Mouse (Mus musculus) liver, adult 2 months (tissue): ENCODE data around the gene Krt87. TPM values are rescaled to one million over a fixed set of nuclear protein-coding genes. Genes with fewer than 3 reads are reported as not detected.

ENCODE experiments used
- DNase-seq: peaks from one replicate; pipeline ENCODE4 v3.0.0-alpha.2; 2011; ENCODE audit warnings: low read depth, low spot score; ENCODE audit errors: extremely low read depth
- H3K27ac ChIP-seq: fragments of 200-500 bp; replicated peaks from 2 replicates; pipeline ENCODE4 v1.5.1; 2012; ENCODE audit warnings: low read depth, mild to moderate bottlenecking, control low read depth, inconsistent platforms, low read length; ENCODE audit not compliant: insufficient read depth
- H3K27me3 ChIP-seq: fragments of 200-500 bp; 2 replicates; pipeline ENCODE4 v1.6.1; 2012; ENCODE audit warnings: mild to moderate bottlenecking, moderate library complexity, low read length, inconsistent platforms; ENCODE audit not compliant: control insufficient read depth, insufficient read depth
- H3K36me3 ChIP-seq: fragments of 200-500 bp; 2 replicates; pipeline ENCODE4 v1.6.1; 2012; ENCODE audit warnings: low read length, inconsistent platforms; ENCODE audit not compliant: control insufficient read depth, insufficient read depth
- H3K4me1 ChIP-seq: fragments of 200-500 bp; 2 replicates; pipeline ENCODE4 v1.6.1; 2011; ENCODE audit warnings: low read length; ENCODE audit not compliant: control insufficient read depth, insufficient read depth
- H3K4me3 ChIP-seq: fragments of 200-500 bp; 2 replicates; pipeline ENCODE4 v1.5.1; 2011; ENCODE audit warnings: low read depth, mild to moderate bottlenecking, control low read depth, low read length, moderate library complexity; ENCODE audit not compliant: insufficient read depth
- H3K79me2 ChIP-seq: fragments of 200-500 bp; 2 replicates; pipeline ENCODE4 v1.6.1; 2012; ENCODE audit warnings: inconsistent platforms, mild to moderate bottlenecking, low read length, moderate library complexity; ENCODE audit not compliant: control insufficient read depth, insufficient read depth
- H3K9ac ChIP-seq: fragments of 200-500 bp; 2 replicates; pipeline ENCODE4 v1.6.1; 2012; ENCODE audit warnings: low read depth, mild to moderate bottlenecking, control low read depth, inconsistent platforms, low read length
- CTCF ChIP-seq: fragments of 200-500 bp; IDR thresholded peaks from 2 replicates; pipeline ENCODE4 v1.5.1; 2011; ENCODE audit warnings: low read depth, low read length, control low read depth
- POLR2A ChIP-seq: fragments of 200-500 bp; IDR thresholded peaks from 2 replicates; pipeline ENCODE4 v1.6.1; 2011; ENCODE audit warnings: low read length, control low read depth; ENCODE audit not compliant: insufficient read depth; ENCODE audit errors: extremely low read depth
- WGBS: fragments of 180-500 bp; shearing (Covaris S2); methylation state at CpG from one replicate; pipeline ENCODE4 v1.1.7; 2018; 5-methylcytosine and 5-hydroxymethylcytosine counted together
- polyA plus RNA-seq: library from polyadenylated mRNA; depleted of rRNA; stranded (reverse); fragments of >200 nt; gene quantifications from 2 replicates; pipeline ENCODE4 v1.2.3, GENCODE M21; 2012
- total RNA-seq: library from RNA; depleted of rRNA; stranded (reverse); fragments of >200 nt; gene quantifications from 2 replicates; pipeline ENCODE4 v1.2.3, GENCODE M21; 2014

Krt87 gene
- total and polyA plus RNA-seq, 2 experiments, result not detected

DNA sequence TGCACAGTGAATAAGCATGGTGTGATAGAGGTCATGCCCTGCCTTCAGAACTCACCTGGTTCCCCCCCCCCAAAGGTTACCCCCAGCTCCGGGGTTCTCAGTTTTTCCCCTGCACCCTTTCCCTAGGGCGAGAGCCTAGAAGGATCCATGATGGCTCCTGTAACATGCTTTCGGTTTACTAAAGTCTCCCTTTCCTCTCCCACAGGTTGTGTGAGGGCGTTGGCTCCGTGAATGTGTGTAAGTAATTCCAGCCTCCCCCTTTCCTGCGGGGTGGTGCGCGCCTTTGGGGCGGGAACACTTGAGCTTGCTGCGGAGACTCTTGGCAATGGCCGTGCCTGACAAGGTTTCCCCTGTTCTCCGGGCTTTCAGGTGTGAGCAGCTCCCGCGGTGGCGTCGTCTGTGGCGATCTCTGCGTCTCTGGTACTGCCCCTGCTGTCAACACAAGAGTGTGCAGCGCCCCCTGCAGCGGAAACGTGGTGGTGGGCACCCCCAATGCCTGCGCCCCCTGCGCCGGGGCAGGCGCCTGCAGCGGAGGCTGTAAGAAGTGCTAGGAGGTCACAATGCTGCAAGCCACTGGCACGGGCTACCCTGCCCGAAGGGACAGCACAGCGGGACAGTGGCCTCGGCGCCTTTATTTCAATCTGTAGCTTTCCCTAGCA, 40.5 kb upstream of the Krt87 start:
- WGBS, result 10% methylated on average over 31 of the region's 31 CpGs

DNA sequence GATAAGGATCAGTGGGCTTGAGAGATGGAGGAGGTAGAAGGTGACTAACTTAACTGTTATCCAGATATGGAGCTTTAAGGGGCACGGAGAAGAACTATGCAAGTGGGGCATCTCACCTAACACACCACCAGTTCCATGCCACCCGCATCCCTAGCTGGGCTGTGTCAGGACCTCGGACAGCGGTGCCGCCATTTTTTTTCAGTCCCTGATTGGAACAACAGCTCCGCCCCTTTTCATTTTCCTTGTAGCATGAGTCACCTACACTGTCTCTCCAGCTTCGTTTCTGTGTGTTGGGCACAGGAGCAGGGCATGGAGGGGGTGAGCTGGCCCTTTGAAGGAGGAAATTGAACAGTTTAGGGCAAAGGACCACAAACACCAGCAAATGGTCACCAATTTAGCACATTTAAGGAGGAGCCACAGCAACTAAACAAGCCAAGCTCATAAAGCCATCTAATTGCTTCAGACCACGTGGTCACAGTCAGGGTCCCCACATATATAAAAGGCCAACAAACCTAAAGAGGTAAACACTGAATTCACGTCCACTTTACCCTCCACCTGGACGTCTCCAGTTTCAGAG, 34.4 kb upstream of the Krt87 start, which contains the start of gene Krt86:
TSS of gene Krt86 (plus strand) at position 527 of the 577 bp plus-strand sequence.
- Histone ChIP-seq H3K79me2 (no peaks in the 10 kb centered on the region), H3K9ac (no peak within 1 kb of the TSS), H3K27ac (no peak within 1 kb of the TSS), H3K4me1 (no peaks in the 10 kb centered on the region), H3K36me3 (no peaks in the 10 kb centered on the region), H3K4me3 (no peak within 1 kb of the TSS), H3K27me3 (0 out of 2 replicates have a peak, but pooled peaks cover 2% of the 10 kb centered on the region)
- TF ChIP-seq POLR2A (no peak), CTCF (no peak)
- no peak for DNase-seq
- 28% methylated on average over 10 of the region's 10 CpGs for WGBS

More for the DNA sequence above, 40.5 kb upstream of the Krt87 start:
- no peak overlapping the region for H3K27ac ChIP-seq
- H3K79me2 ChIP-seq, result no peaks in the 10 kb centered on the region
- H3K9ac ChIP-seq, result no peak overlapping the region
- no peak for TF ChIP-seq POLR2A
- 0 out of 2 replicates have a peak, but pooled peaks have one; percentile 9 for TF ChIP-seq CTCF
- DNase-seq, result no peak
- peak overlapping the region; percentile 1; the same call in 1 of the 2 replicates for H3K4me3 ChIP-seq
- H3K4me1 ChIP-seq, result no peaks in the 10 kb centered on the region
- H3K36me3 ChIP-seq, result no peaks in the 10 kb centered on the region
- H3K27me3 ChIP-seq, result peaks cover 3% of the 10 kb centered on the region; the same call in 1 of the 2 replicates

DNA sequence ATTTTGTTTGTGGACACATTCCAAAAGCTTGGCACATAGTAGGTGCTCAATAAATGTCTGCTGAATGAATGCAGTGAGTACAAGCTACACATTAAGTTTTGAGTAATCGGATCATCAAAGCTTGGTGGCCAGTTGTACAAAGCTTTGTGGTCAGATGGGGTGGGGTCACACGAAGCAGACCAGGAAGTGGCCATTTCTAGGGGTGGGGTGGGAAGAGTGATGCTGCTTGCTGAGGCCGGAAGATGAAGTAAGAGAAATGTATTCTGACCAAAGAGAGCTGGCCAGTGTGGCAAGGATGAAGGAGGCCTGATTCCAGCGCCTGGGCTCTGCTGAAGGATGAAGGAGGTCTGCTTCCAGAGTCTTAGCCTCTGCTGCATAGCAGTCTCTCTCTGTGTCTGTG, 30.5 kb upstream of the Krt87 start:
- WGBS, result 73% methylated on average over 4 of the region's 4 CpGs
- H3K27me3 ChIP-seq, result 0 out of 2 replicates have a peak, but pooled peaks cover 2% of the 10 kb centered on the region

GRCm38 (mm10) chr15:101463651-101464050, 25.0 kb upstream of the Krt87 start, which contains the start of gene Krt81:
Gene Krt81, minus strand, starts transcription at chr15:101463751.
- H3K27ac ChIP-seq, result no peak within 1 kb of the TSS
- 76% methylated on average over 13 of the region's 13 CpGs for WGBS
- TF ChIP-seq CTCF, result no peak
- no peak for TF ChIP-seq POLR2A
- H3K79me2 ChIP-seq, result no peaks in the 10 kb centered on the region
- no peaks in the 10 kb centered on the region for H3K4me1 ChIP-seq
- no peaks in the 10 kb centered on the region for H3K36me3 ChIP-seq
- H3K9ac ChIP-seq, result no peak within 1 kb of the TSS
- no peak for DNase-seq
- no peaks in the 10 kb centered on the region for H3K27me3 ChIP-seq
- H3K4me3 ChIP-seq, result no peak within 1 kb of the TSS

More for the DNA sequence above, 30.5 kb upstream of the Krt87 start:
- no peak for DNase-seq
- Histone ChIP-seq H3K4me3 (no peak overlapping the region), H3K79me2 (no peaks in the 10 kb centered on the region), H3K27ac (no peak overlapping the region), H3K4me1 (no peaks in the 10 kb centered on the region), H3K9ac (no peak overlapping the region), H3K36me3 (no peaks in the 10 kb centered on the region)
- TF ChIP-seq CTCF (no peak), POLR2A (no peak)

DNA sequence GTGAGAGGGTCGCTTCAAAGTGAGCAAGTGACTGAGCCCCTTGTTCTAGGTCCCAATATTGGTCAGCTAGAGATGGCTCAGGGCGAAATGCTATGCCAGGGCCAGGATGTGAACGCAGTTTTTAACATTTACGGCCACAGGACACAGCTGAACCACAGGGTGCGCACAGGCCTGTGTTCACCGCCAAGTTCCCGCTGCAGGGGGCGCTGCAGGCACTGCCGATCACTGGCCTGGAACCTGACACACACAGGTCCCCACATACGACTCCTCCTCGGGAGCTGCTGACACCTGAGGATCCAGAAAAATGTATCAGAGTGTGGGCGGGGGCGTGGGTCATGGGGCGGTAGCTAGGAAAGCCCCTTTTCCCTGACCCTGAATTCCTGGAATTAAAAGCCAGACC, 20.7 kb upstream of the Krt87 start:
- H3K27me3 ChIP-seq, result no peaks in the 10 kb centered on the region
- DNase-seq, result no peak
- H3K79me2 ChIP-seq, result no peaks in the 10 kb centered on the region
- H3K27ac ChIP-seq, result no peak overlapping the region
- H3K36me3 ChIP-seq, result no peaks in the 10 kb centered on the region
- H3K4me1 ChIP-seq, result no peaks in the 10 kb centered on the region
- 73% methylated on average over 14 of the region's 14 CpGs for WGBS
- TF ChIP-seq POLR2A, result no peak
- TF ChIP-seq CTCF, result no peak
- H3K4me3 ChIP-seq, result no peak overlapping the region
- H3K9ac ChIP-seq, result no peak overlapping the region
